Mouse (Mus musculus): Measurements from ENCODE around the gene Vps54. TPM values are rescaled to one million over a fixed set of nuclear protein-coding genes. Genes with fewer than 3 reads are reported as not detected.

Vps54 gene
- polyA plus RNA-seq, 1 experiment from 2014 or later: 9.6 TPM

DNA sequence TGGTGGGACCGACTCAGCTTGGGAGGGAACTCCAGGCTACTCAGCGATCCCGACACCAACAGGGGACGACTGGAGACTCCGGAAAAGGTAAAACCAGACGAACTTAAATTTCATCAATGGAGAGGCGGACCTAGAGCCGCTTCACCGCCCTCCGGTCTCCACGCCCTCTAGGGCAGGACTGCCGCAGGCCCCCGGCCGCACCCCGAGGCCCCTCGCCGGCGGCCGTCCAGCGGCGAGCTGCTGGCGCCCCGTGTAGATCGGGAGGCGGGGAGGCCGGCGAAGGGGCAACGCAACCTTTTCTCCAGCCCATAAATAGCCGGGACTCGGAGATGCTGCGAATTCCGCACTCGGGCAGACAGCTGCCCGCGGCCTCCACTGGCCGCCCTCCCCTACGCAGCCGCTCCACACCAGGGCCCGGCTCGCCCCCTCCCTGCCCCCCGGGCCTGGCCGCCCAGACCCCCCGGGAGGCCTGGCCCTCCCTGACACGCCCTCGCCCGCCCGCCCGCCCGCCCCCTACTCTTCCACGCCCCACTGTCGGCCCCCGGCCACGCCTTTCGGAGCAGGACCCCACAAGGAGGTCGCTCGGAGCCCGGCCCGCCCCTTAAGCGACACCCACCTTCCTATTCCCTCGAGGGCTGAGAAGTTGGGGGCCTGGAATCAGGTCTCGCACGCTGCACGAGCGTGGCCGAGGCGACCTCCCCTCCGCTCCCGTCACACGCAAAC lies 131.5 kb downstream of the Vps54 start:
- H3K27ac ChIP-seq (ENCODE audit: low read length): peak overlapping the region; percentile 99
- ATAC-seq (ENCODE audit: insufficient read depth, low FRiP score): peak; percentile 92
- peak overlapping the region; percentile 75 for H3K4me3 ChIP-seq (replicated peaks; ENCODE audit: low read length)
- H3K4me2 ChIP-seq (ENCODE audit: low read depth, low read length): peak overlapping the region; percentile 64
- peak overlapping the region; percentile 91 for H3K9ac ChIP-seq (ENCODE audit: low read length)
- no peaks in the 10 kb centered on the region for H3K9me3 ChIP-seq (replicated peaks; ENCODE audit: control insufficient read depth, low read length)
- H3K36me3 ChIP-seq (ENCODE audit: control insufficient read depth, insufficient read depth, low read length): no peaks in the 10 kb centered on the region
- under 1% methylated on average over 59 of the region's 69 CpGs for WGBS
- H3K27me3 ChIP-seq (ENCODE audit: control insufficient read depth, insufficient read depth, low read length): no peaks in the 10 kb centered on the region
- peaks cover 16% of the 10 kb centered on the region for H3K4me1 ChIP-seq (ENCODE audit: control insufficient read depth, insufficient read depth, low read length)

MicroRNAs within 50 kb of the gene (microRNA counts, 519-probe panel; counts per million panel counts)
- microRNA mmu-miR-1933-3p (1,334 counts per million, percentile 12 among the panel's probes with 10 or more counts), microRNA mmu-miR-1933-5p (not detected)

Small RNA genes within 50 kb of the gene (microRNA-seq; reads per million reads assigned to microRNA genes)
- not detected for gene Mir1933

Other genes with a start within 250 kb of the Vps54 start
- gene Peli1, start 148.0 kb upstream of the Vps54 start, polyA plus RNA-seq (2015; fragmentation: Nextera tagmentation; extraction: Ambion mirVana): 21.1 and 24.3 TPM in 2 replicates
- gene Ugp2, start 131.9 kb downstream of the Vps54 start, polyA plus RNA-seq (2015; fragmentation: Nextera tagmentation; extraction: Ambion mirVana): 102 and 116 TPM in 2 replicates

All from stomach, embryonic 16.5 days (tissue).